Mouse (Mus musculus) liver, adult (tissue): ENCODE measurements at regions not wholly inside any gene's neighbourhood (a gene's known extent, or its start where the extent isn't known, plus 50 kb on each side); places are given as distances from the start of the nearest gene placed in this dataset.

Experiments used
- GATA4 ChIP-seq: IDR thresholded peaks from 2 replicates; pipeline ENCODE4 v1.6.1; 2014; ENCODE audit warnings: mild to moderate bottlenecking, low read length; ENCODE audit not compliant: insufficient replicate concordance

- no peak for TF ChIP-seq GATA4
Measured at GRCm38 (mm10) chr8:56202342-56202741, 92.0 kb upstream of the Hpgd start.

GRCm38 (mm10) chr8:56211922-56212635, 82.3 kb upstream of the Hpgd start:
- no peak for TF ChIP-seq GATA4

- TF ChIP-seq GATA4, result no peak
Measured at GRCm38 (mm10) chr8:56218837-56219236, 75.5 kb upstream of the Hpgd start.

GRCm38 (mm10) chr8:56219391-56219790, 75.0 kb upstream of the Hpgd start:
- TF ChIP-seq GATA4, result no peak

- TF ChIP-seq GATA4, result no peak
Measured at GRCm38 (mm10) chr8:56223010-56223409, 71.4 kb upstream of the Hpgd start.

GRCm38 (mm10) chr8:56230645-56231330, 63.6 kb upstream of the Hpgd start:
- TF ChIP-seq GATA4, result peak; percentile 66; the same call in 1 of the 2 replicates

DNA sequence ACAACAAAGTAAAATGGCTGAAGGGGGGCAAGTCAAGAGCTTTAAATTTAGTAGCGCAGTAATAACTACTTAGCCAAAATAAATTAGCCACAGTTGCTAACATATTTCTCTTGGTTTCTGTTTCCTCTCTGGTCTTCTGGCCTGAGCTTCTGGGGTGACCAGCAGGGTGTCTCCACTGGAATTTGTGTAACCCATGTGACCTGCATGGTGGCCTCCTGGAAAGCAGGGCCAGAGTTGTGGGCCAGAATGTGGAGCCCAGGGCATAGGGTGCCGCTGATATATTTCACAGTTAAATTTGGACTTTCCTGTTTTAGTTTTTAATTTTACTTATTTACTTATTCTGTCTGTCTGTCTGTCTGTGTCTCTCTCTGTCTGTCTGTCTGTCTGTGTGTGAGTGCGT, 62.5 kb upstream of the Hpgd start:
- TF ChIP-seq GATA4, result no peak; the same call in 1 of the 2 replicates

GRCm38 (mm10) chr8:56232552-56232951, 61.8 kb upstream of the Hpgd start:
- 0 out of 2 replicates have a peak, but pooled peaks have one; percentile 26 for TF ChIP-seq GATA4

DNA sequence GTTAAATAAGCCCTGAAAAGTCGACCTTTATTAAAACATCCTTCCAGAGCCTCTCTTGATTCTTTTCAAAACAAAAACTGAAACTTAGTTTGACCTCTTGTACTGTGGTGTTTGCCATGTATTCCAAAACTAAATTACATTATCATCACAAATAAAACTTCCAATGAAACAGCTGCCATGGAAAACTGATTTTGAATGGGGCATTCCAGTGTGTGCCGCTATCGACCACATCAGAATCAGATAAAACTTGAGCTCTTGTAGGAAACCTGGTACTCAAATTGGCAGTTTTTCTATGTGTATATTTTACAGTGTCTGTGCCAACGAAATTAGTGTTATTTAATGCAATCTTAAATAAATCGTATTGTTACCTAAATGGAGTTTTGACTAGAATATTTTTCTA, 60.6 kb upstream of the Hpgd start:
- peak; percentile 71 for TF ChIP-seq GATA4

GRCm38 (mm10) chr8:56234238-56234637, 60.1 kb upstream of the Hpgd start:
- TF ChIP-seq GATA4, result no peak

GRCm38 (mm10) chr8:56243330-56243729, 51.1 kb upstream of the Hpgd start:
- TF ChIP-seq GATA4, result no peak
